Mouse (Mus musculus) embryonic fibroblast, embryonic 13.5 days (primary cell): Measurements from ENCODE around the gene Baz2b. TPM values are rescaled to one million over a fixed set of nuclear protein-coding genes. Genes with fewer than 3 reads are reported as not detected.

ENCODE experiments used
- H3K27ac ChIP-seq: 2 replicates; pipeline ENCODE4 v1.5.1; 2012; ENCODE audit warnings: low read length, control low read depth, inconsistent platforms; ENCODE audit not compliant: insufficient read depth
- H3K4me1 ChIP-seq: 2 replicates; pipeline ENCODE4 v1.6.1; 2011; ENCODE audit warnings: low read length; ENCODE audit not compliant: control insufficient read depth, insufficient read depth
- H3K4me3 ChIP-seq: 2 replicates; pipeline ENCODE4 v1.5.1; 2011; ENCODE audit warnings: mild to moderate bottlenecking, control low read depth, low read length; ENCODE audit not compliant: insufficient read depth
- CTCF ChIP-seq: IDR thresholded peaks from 2 replicates; pipeline ENCODE4 v1.5.1; 2011; ENCODE audit warnings: mild to moderate bottlenecking, control low read depth, low read length, moderate library complexity, borderline replicate concordance; ENCODE audit not compliant: insufficient read depth
- POLR2A ChIP-seq: IDR thresholded peaks from 2 replicates; pipeline ENCODE4 v1.6.1; 2011; ENCODE audit warnings: low read depth, mild to moderate bottlenecking, control low read depth, low read length, moderate library complexity
- polyA plus RNA-seq: library from polyadenylated mRNA; stranded (reverse); fragments of >200 nt; gene quantifications from 2 replicates; pipeline ENCODE4 v1.2.4, GENCODE M21; 2011; ENCODE audit warnings: low read depth; ENCODE audit not compliant: missing spikeins, insufficient read length

The Baz2b gene
- polyA plus RNA-seq, 1 experiment, result 31.9 TPM

DNA sequence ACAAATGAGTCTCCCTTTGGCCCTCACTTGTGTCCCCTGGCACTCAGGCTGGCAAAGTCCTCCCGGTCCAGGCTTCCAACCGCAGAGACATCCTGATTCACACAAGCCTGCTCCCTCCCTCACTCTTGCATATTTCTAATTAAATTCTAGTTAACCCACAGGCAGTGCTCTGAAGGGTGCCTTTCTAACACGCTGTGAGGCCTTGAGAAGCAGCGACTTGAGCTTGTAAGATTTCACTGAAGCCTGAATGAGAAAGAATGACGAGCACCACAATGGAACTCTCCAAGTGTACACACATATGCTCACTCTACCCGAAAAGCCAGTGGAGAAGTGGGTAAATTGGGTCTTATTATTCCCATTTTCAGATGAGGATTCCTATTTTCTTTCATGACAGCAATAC lies 183.1 kb downstream of the Baz2b start:
- Histone ChIP-seq H3K27ac (no peak overlapping the region), H3K4me1 (no peaks in the 10 kb centered on the region), H3K4me3 (no peak overlapping the region)
- TF ChIP-seq CTCF (no peak), POLR2A (no peak)

DNA sequence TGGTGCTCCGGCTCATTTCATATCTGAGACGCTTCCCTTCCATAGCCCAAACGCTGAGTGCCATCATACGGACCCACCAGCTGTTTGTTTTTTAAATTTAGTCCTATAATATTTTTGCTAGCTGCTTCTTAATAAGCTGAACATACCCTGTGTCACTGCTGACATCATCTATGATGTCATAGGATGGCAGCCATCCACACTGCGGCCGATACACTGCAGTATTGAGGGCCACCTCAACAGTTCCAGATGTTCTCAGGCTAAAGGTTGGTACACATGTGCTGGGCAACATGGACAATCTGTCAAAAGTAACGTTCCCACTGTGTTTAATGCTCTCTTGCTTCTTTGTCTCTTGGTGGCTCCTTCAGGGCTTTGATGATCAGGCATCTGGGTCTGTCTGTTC lies 185.9 kb downstream of the Baz2b start:
- no peaks in the 10 kb centered on the region for H3K4me1 ChIP-seq
- TF ChIP-seq POLR2A (no peak), CTCF (no peak)

DNA sequence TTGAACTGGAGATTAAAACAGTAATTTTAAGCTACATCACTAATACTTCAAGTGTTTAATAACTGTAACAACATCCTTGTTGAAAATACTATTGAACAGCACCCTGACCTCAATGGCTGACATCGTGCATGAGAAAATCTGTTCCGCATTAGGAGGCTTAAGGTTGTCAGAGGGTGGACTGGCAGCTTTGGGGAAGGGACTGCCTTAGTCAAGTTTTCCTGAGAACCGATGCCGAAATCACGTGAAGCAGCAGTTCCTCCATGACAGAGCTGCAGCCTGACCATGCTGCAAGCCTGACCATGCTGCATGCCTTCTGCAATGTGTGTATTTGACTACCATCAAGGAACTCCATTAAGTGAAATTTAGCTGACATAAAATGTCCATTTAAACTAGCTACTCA lies 188.1 kb downstream of the Baz2b start:
- H3K27ac ChIP-seq, result no peak overlapping the region
- H3K4me3 ChIP-seq, result no peak overlapping the region
- H3K4me1 ChIP-seq, result no peaks in the 10 kb centered on the region
- TF ChIP-seq POLR2A, result no peak
- no peak for TF ChIP-seq CTCF

More for the DNA sequence above, 185.9 kb downstream of the Baz2b start:
- Histone ChIP-seq H3K4me3 (no peak overlapping the region), H3K27ac (no peak overlapping the region)

- no peak overlapping the region for H3K27ac ChIP-seq
- TF ChIP-seq POLR2A (no peak), CTCF (no peak)
- H3K4me3 ChIP-seq, result no peak overlapping the region
- H3K4me1 ChIP-seq, result no peaks in the 10 kb centered on the region
These were observed 188.5 kb downstream of the Baz2b start for GRCm38 (mm10) chr2:60021138-60021537.

GRCm38 (mm10) chr2:60019546-60020250 lies 189.9 kb downstream of the Baz2b start:
- no peak overlapping the region for H3K4me3 ChIP-seq
- no peak for TF ChIP-seq CTCF
- TF ChIP-seq POLR2A, result no peak
- H3K4me1 ChIP-seq, result no peaks in the 10 kb centered on the region
- H3K27ac ChIP-seq, result no peak overlapping the region

- TF ChIP-seq CTCF (no peak), POLR2A (no peak)
- no peak overlapping the region for H3K27ac ChIP-seq
- no peak overlapping the region for H3K4me3 ChIP-seq
- no peaks in the 10 kb centered on the region for H3K4me1 ChIP-seq
These were observed 190.7 kb downstream of the Baz2b start for GRCm38 (mm10) chr2:60018875-60019501.

DNA sequence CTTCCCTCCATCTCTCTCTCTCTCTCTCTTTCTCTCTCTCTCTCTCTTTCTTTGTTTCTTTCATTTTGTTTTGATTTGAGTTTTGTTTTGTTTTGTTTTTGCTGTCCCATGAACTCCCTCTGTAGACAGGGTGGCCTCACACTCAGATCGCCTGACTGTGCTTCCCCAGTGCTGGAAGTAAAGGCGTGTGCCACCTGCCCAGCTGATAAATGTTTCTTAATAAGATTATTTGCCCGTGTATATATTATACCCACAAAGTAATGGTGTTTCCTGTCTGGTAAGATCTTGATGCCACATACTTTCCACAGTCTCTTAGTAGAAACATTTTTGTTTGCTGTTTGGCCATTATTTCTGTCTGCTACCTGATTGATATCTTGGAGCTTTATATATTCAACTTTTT lies 198.1 kb downstream of the Baz2b start:
- no peaks in the 10 kb centered on the region for H3K4me1 ChIP-seq
- no peak for TF ChIP-seq CTCF
- no peak for TF ChIP-seq POLR2A
- H3K27ac ChIP-seq, result no peak overlapping the region
- H3K4me3 ChIP-seq, result no peak overlapping the region

DNA sequence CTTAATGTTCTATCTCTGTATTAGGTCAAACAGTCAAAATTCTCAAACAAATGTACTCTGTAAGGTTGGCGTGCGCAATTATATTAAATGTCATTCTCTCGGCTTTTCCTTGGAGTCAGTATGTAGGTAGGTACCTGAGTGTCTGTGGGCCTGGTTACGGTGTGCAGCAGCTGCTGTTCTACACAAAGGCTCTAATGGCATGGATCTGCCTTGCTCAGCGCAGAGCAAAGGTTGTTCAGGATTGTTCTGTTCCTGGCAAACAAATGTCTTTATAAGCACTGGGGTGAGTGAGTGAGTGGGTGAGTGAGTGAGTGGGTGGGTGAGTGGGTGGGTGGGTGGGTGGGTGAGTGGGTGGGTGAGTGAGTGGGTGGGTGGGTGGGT lies 206.0 kb downstream of the Baz2b start:
- Histone ChIP-seq H3K27ac (no peak overlapping the region), H3K4me3 (no peak overlapping the region), H3K4me1 (no peaks in the 10 kb centered on the region)
- TF ChIP-seq CTCF, result no peak
- TF ChIP-seq POLR2A, result no peak

DNA sequence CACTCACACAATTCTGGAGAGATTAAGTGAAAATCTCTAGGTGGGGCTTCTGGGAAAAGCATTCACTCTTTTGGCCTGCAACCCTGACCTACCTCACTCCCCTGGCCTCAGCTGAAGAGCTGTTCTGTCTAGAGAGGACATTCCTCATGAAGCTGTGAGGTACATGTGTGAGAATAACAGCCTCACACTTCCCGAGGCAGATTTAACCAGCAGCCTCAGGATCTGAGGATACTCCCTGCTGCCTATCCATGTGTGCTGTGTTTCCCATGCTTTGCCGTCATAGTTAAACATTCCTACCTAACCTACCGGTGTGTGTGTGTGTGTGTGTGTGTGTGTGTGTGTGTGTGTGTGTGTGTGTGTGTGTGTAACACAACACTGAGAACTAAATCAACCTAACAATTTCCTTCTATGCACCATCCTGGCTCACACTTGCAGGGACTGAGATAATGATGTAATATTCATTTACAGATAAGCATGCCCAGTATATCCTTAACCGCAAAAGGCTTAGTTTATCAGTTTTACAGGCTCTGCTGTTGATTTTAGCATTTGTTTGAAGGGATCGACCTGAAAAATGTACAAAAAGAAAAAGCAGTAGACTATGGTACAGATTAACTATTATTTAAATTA lies 206.5 kb downstream of the Baz2b start:
- Histone ChIP-seq H3K4me3 (no peak overlapping the region), H3K4me1 (no peaks in the 10 kb centered on the region), H3K27ac (no peak overlapping the region)
- TF ChIP-seq POLR2A (no peak), CTCF (no peak)

- H3K4me1 ChIP-seq, result no peaks in the 10 kb centered on the region
- no peak overlapping the region for H3K4me3 ChIP-seq
- no peak overlapping the region for H3K27ac ChIP-seq
- TF ChIP-seq POLR2A, result no peak
- TF ChIP-seq CTCF, result no peak
These were observed 209.4 kb downstream of the Baz2b start for GRCm38 (mm10) chr2:60000268-60000667.
